Mouse (Mus musculus): ENCODE measurements around the gene Kirrel.

- no peak for TF ChIP-seq CTCF (IDR thresholded peaks at IDR 0.05; ENCODE audit: low read depth)
- no peak for TF ChIP-seq EP300 (IDR thresholded peaks at IDR 0.05; ENCODE audit: low read depth)
These were observed 98.4 kb downstream of the Kirrel start for GRCm38 (mm10) chr3:87076161-87076560.
